ENCODE assay signal across 8 mouse cellular contexts in the genomic region with DNA sequence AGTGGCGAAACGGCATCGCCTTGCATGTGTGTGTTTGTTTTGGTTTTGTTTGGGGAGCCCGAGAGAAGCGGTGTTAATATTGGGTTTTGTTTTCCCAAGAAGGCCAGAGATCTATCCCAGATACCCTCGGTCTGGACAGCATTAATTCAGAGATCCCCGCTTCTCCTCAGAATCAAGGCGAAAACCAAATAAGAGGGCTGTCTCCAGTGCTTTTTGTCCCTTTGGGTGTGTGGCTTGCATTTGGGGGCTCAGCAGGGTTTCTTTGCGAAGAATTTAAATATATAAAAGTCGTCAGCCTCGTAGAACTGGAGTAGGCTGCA. TPM values are rescaled to one million over a fixed set of nuclear protein-coding genes. Genes with fewer than 3 reads are reported as not detected.
DNase-seq lines count a peak whose midpoint lies in the region; ATAC-seq and TF ChIP-seq lines count a peak whose summit lies in the region.

No protein-coding gene starts in this region.

- H3K27ac ChIP-seq in heart, embryonic 14.5 days (replicated peaks in 1 of 2; ENCODE audit: control insufficient read depth in 1 of 2, insufficient read depth in 1 of 2, low read depth in 2 of 2, low read length in 2 of 2) = peak overlapping the region; percentile 11 to 63; a peak in 2 of 4 replicates
- H3K27ac ChIP-seq in ES-Bruce4 (ENCODE audit: insufficient read depth, low read length) = no peak overlapping the region
- H3K27ac ChIP-seq in forebrain, embryonic 15.5 days (replicated peaks) = peak overlapping the region; percentile 68
- 0 out of 2 replicates have a peak overlapping the region, but pooled peaks have one; percentile 21 for H3K27ac ChIP-seq in liver, embryonic 16.5 days (ENCODE audit: low read length)

- peaks cover 8% of the 10 kb centered on the region for H3K36me3 ChIP-seq in heart, embryonic 14.5 days (ENCODE audit: control insufficient read depth, insufficient read depth, low read length)
- no peaks in the 10 kb centered on the region for H3K36me3 ChIP-seq in ES-Bruce4 (ENCODE audit: control insufficient read depth, insufficient read depth, low read length, poor library complexity, severe bottlenecking)
- H3K36me3 ChIP-seq in forebrain, embryonic 15.5 days = 0 out of 2 replicates have a peak, but pooled peaks cover 6% of the 10 kb centered on the region
- peaks cover 3% of the 10 kb centered on the region; the same call in 1 of the 2 replicates for H3K36me3 ChIP-seq in liver, embryonic 16.5 days (ENCODE audit: control insufficient read depth, insufficient read depth)

- DNase-seq in heart, adult 9 months (ENCODE audit: low spot score in 2 of 2) = no peak
- DNase-seq in right cerebral cortex, postnatal 36 days (ENCODE audit: low spot score in 2 of 2) = no peak
- DNase-seq in frontal cortex, adult 2 months (ENCODE audit: extremely low spot score in 1 of 2, low spot score in 1 of 2) = no peak
- DNase-seq in cerebellum, postnatal 10 days = no peak

- H3K9me3 ChIP-seq in heart, embryonic 14.5 days (ENCODE audit: control insufficient read depth, low read length) = peaks cover 9% of the 10 kb centered on the region
- H3K9me3 ChIP-seq in ES-Bruce4 (replicated peaks; ENCODE audit: control insufficient read depth, insufficient read depth, low read length, poor library complexity, severe bottlenecking) = 0 out of 2 replicates have a peak, but pooled peaks cover under 1% of the 10 kb centered on the region
- H3K9me3 ChIP-seq in forebrain, embryonic 15.5 days = no peaks in the 10 kb centered on the region
- H3K9me3 ChIP-seq in liver, embryonic 16.5 days (replicated peaks; ENCODE audit: control insufficient read depth, low read length) = no peaks in the 10 kb centered on the region

- H3K4me1 ChIP-seq in heart, embryonic 14.5 days (ENCODE audit: control insufficient read depth in 2 of 2, insufficient read depth in 2 of 2, low read length in 2 of 2) = peaks cover 2 to 21% of the 10 kb centered on the region in 2 experiments; a peak in 3 of 4 replicates
- no peaks in the 10 kb centered on the region for H3K4me1 ChIP-seq in ES-Bruce4 (ENCODE audit: control insufficient read depth, insufficient read depth, low read length)
- peaks cover 30% of the 10 kb centered on the region for H3K4me1 ChIP-seq in forebrain, embryonic 15.5 days
- peaks cover 8% of the 10 kb centered on the region for H3K4me1 ChIP-seq in liver, embryonic 16.5 days (ENCODE audit: control insufficient read depth, low read depth, low read length)

- H3K9ac ChIP-seq in heart, embryonic 14.5 days (ENCODE audit: low read length) = peak overlapping the region; percentile 95
- H3K9ac ChIP-seq in ES-Bruce4 (ENCODE audit: low read depth, poor library complexity, severe bottlenecking) = peak overlapping the region; percentile 71
- peak overlapping the region; percentile 82 for H3K9ac ChIP-seq in forebrain, embryonic 15.5 days (replicated peaks)
- H3K9ac ChIP-seq in liver, embryonic 16.5 days (ENCODE audit: low read depth, low read length) = peak overlapping the region; percentile 92

- peak overlapping the region; percentile 77 to 79 for H3K4me3 ChIP-seq in heart, embryonic 14.5 days (ENCODE audit: control insufficient read depth in 1 of 2, insufficient read depth in 1 of 2, low read depth in 1 of 2, low read length in 2 of 2)
- peak overlapping the region; percentile 73 for H3K4me3 ChIP-seq in ES-Bruce4 (ENCODE audit: low read depth, low read length)
- peak overlapping the region; percentile 82 for H3K4me3 ChIP-seq in forebrain, embryonic 15.5 days
- peak overlapping the region; percentile 86 for H3K4me3 ChIP-seq in liver, embryonic 16.5 days (ENCODE audit: low read depth, low read length)

- H3K4me2 ChIP-seq in heart, embryonic 14.5 days (ENCODE audit: low read length) = peak overlapping the region; percentile 93
- peak overlapping the region; percentile 87 for H3K4me2 ChIP-seq in forebrain, embryonic 15.5 days (replicated peaks)
- H3K4me2 ChIP-seq in liver, embryonic 16.5 days (ENCODE audit: low read depth, low read length) = peak overlapping the region; percentile 96

- TF ChIP-seq EP300 in ES-Bruce4 (IDR thresholded peaks at IDR 0.05; ENCODE audit: insufficient read depth, low read depth, low read length) = no peak

- TF ChIP-seq CTCF in ES-Bruce4 (IDR thresholded peaks at IDR 0.05; ENCODE audit: low read depth, low read length) = no peak

- no peak for TF ChIP-seq POLR2A in ES-Bruce4 (IDR thresholded peaks at IDR 0.05; ENCODE audit: insufficient read depth, low read length)

- no peak for ATAC-seq in heart, embryonic 14.5 days (ENCODE audit: insufficient number of reproducible peaks, insufficient read depth, low FRiP score, low read depth)
- no peak; the same call in 1 of the 2 replicates for ATAC-seq in forebrain, embryonic 15.5 days (replicated peaks)
- ATAC-seq in liver, embryonic 16.5 days (ENCODE audit: low read depth) = no peak

- H3K27me3 ChIP-seq in heart, embryonic 14.5 days (ENCODE audit: control insufficient read depth, insufficient read depth, low read length) = no peaks in the 10 kb centered on the region
- no peaks in the 10 kb centered on the region; the same call in 1 of the 2 replicates for H3K27me3 ChIP-seq in ES-Bruce4 (ENCODE audit: control insufficient read depth, insufficient read depth, low read length, poor library complexity, severe bottlenecking)
- H3K27me3 ChIP-seq in forebrain, embryonic 15.5 days = no peaks in the 10 kb centered on the region
- H3K27me3 ChIP-seq in liver, embryonic 16.5 days (ENCODE audit: control insufficient read depth, insufficient read depth, low read depth, low read length) = peaks cover 22% of the 10 kb centered on the region

- 5% methylated on average over 11 of the region's 11 CpGs for WGBS in heart, embryonic 14.5 days
- under 1% methylated on average over 11 of the region's 11 CpGs for WGBS in forebrain, embryonic 15.5 days
- WGBS in liver, embryonic 16.5 days (ENCODE audit: insufficient replicate concordance) = 4% methylated on average over 11 of the region's 11 CpGs

RNA-seq across cellular contexts. Expression of a gene that starts 0.3 kb away (rescaled TPM):
- 18.3 and 18.5 TPM in 2 replicates for polyA plus RNA-seq in heart, embryonic 14.5 days (2014; fragmentation: Nextera tagmentation; extraction: Ambion mirVana)
- polyA plus RNA-seq in ES-Bruce4 (2011; ENCODE audit: insufficient read depth, insufficient read length, low read depth, missing spikeins) = 4.6 and 5.8 TPM in 2 replicates
- 25.4 and 27.0 TPM in 2 replicates for polyA plus RNA-seq in forebrain, embryonic 15.5 days (2015; fragmentation: Nextera tagmentation; extraction: Ambion mirVana)
- 5.2 and 6.3 TPM in 2 replicates for polyA plus RNA-seq in liver, embryonic 16.5 days (2015; fragmentation: Nextera tagmentation; extraction: Ambion mirVana)
- 93.5 and 99.6 TPM in 2 replicates for polyA plus RNA-seq in frontal cortex, adult 2 months (2012; rRNA removed)

RNA-seq across cellular contexts. Expression of a gene that starts 54.3 kb away (rescaled TPM):
- polyA plus RNA-seq in heart, embryonic 14.5 days (2014; fragmentation: Nextera tagmentation; extraction: Ambion mirVana) = 30.5 and 33.1 TPM in 2 replicates
- 1.3 and 2.6 TPM in 2 replicates for polyA plus RNA-seq in ES-Bruce4 (2011; ENCODE audit: insufficient read depth, insufficient read length, low read depth, missing spikeins)
- 10.1 and 11.4 TPM in 2 replicates for polyA plus RNA-seq in forebrain, embryonic 15.5 days (2015; fragmentation: Nextera tagmentation; extraction: Ambion mirVana)
- polyA plus RNA-seq in liver, embryonic 16.5 days (2015; fragmentation: Nextera tagmentation; extraction: Ambion mirVana) = 3.3 and 3.4 TPM in 2 replicates
- polyA plus RNA-seq in frontal cortex, adult 2 months (2012; rRNA removed) = 2.4 and 3.2 TPM in 2 replicates
